Mouse (Mus musculus): ENCODE results near the gene Mbd5.

Mbd5 gene

GRCm38 (mm10) chr2:49204081-49204480 is 254.8 kb downstream of the Mbd5 start:
- WGBS, result 24% methylated on average over 1 of the region's 1 CpGs

- WGBS, result 94% methylated on average over 1 of the region's 1 CpGs
Measured at GRCm38 (mm10) chr2:49205692-49206091, 256.4 kb downstream of the Mbd5 start.

GRCm38 (mm10) chr2:49209349-49209748 is 260.0 kb downstream of the Mbd5 start:
- WGBS, result 67% methylated on average over 3 of the region's 3 CpGs

GRCm38 (mm10) chr2:49210408-49210807 is 261.1 kb downstream of the Mbd5 start:
- WGBS, result 80% methylated on average over 1 of the region's 1 CpGs

- WGBS, result 67% methylated on average over 2 of the region's 2 CpGs
Measured at GRCm38 (mm10) chr2:49234064-49234463, 284.8 kb downstream of the Mbd5 start.

GRCm38 (mm10) chr2:49241715-49242114 is 292.4 kb downstream of the Mbd5 start:
- WGBS, result 95% methylated on average over 4 of the region's 4 CpGs

GRCm38 (mm10) chr2:49264092-49264491 is 314.8 kb downstream of the Mbd5 start:
- WGBS, result 38% methylated on average over 2 of the region's 2 CpGs

GRCm38 (mm10) chr2:49272295-49272967 is 323.1 kb downstream of the Mbd5 start:
- WGBS, result 44% methylated on average over 11 of the region's 11 CpGs

- 93% methylated on average over 4 of the region's 4 CpGs for WGBS
Measured at GRCm38 (mm10) chr2:49276017-49276722, 326.9 kb downstream of the Mbd5 start.

GRCm38 (mm10) chr2:49286965-49287364 is 337.7 kb downstream of the Mbd5 start:
- WGBS, result 44% methylated on average over 1 of the region's 1 CpGs

GRCm38 (mm10) chr2:49291709-49292108 is 342.4 kb downstream of the Mbd5 start:
- 83% methylated on average over 2 of the region's 2 CpGs for WGBS

- WGBS, result 18% methylated on average over 19 of the region's 19 CpGs
Measured at GRCm38 (mm10) chr2:49312629-49313447, 363.5 kb downstream of the Mbd5 start.

- WGBS, result 89% methylated on average over 7 of the region's 7 CpGs
Measured at GRCm38 (mm10) chr2:49333594-49333993, 384.3 kb downstream of the Mbd5 start.

GRCm38 (mm10) chr2:49335267-49335666 is 386.0 kb downstream of the Mbd5 start:
- 92% methylated on average over 9 of the region's 9 CpGs for WGBS

- 81% methylated on average over 2 of the region's 2 CpGs for WGBS
Measured at GRCm38 (mm10) chr2:49344287-49344686, 395.0 kb downstream of the Mbd5 start.

GRCm38 (mm10) chr2:49345786-49346185 is 396.5 kb downstream of the Mbd5 start:
- 59% methylated on average over 2 of the region's 2 CpGs for WGBS

- 35% methylated on average over 5 of the region's 5 CpGs for WGBS
Measured at GRCm38 (mm10) chr2:49349813-49350212, 400.5 kb downstream of the Mbd5 start.

- 93% methylated on average over 4 of the region's 4 CpGs for WGBS
Measured at GRCm38 (mm10) chr2:49350852-49351251, 401.5 kb downstream of the Mbd5 start.

- WGBS, result 91% methylated on average over 1 of the region's 1 CpGs
Measured at GRCm38 (mm10) chr2:49354066-49354465, 404.8 kb downstream of the Mbd5 start.

- WGBS, result 83% methylated on average over 8 of the region's 8 CpGs
Measured at GRCm38 (mm10) chr2:49355867-49356266, 406.6 kb downstream of the Mbd5 start.

GRCm38 (mm10) chr2:49358128-49358814 is 409.0 kb downstream of the Mbd5 start:
- WGBS, result 60% methylated on average over 7 of the region's 7 CpGs
